Mouse (Mus musculus) heart, adult 2 months (tissue): ENCODE measurements at regions not wholly inside any gene's neighbourhood (a gene's known extent, or its start where the extent isn't known, plus 50 kb on each side); places are given as distances from the start of the nearest gene placed in this dataset.

Source experiments
- DNase-seq, 2 experiments: peaks; one replicate each; pipeline ENCODE4 v3.0.0; 2021
- H3K27ac ChIP-seq: fragments of 200-600 bp; 2 replicates; pipeline ENCODE4 v1.8.1; 2022
- H3K27me3 ChIP-seq: fragments of 200-500 bp; 2 replicates; pipeline ENCODE4 v1.6.1; 2012; ENCODE audit warnings: mild to moderate bottlenecking, low read length, inconsistent platforms, mixed read lengths; ENCODE audit not compliant: control insufficient read depth, insufficient read depth
- H3K36me3 ChIP-seq: fragments of 200-500 bp; 2 replicates; pipeline ENCODE4 v1.6.1; 2012; ENCODE audit warnings: low read length, inconsistent platforms; ENCODE audit not compliant: control insufficient read depth, insufficient read depth
- H3K4me1 ChIP-seq: fragments of 200-500 bp; 2 replicates; pipeline ENCODE4 v1.6.1; 2011; ENCODE audit warnings: low read length; ENCODE audit not compliant: control insufficient read depth, insufficient read depth
- H3K4me3 ChIP-seq: fragments of 200-600 bp; 2 replicates; pipeline ENCODE4 v1.8.1; 2022
- H3K79me2 ChIP-seq: fragments of 200-500 bp; replicated peaks from 2 replicates; pipeline ENCODE4 v1.6.1; 2012; ENCODE audit warnings: mild to moderate bottlenecking, inconsistent platforms, low read length, moderate library complexity, mixed read lengths; ENCODE audit not compliant: control insufficient read depth, insufficient read depth
- H3K9ac ChIP-seq: fragments of 200-500 bp; 2 replicates; pipeline ENCODE4 v1.6.1; 2012; ENCODE audit warnings: low read depth, mild to moderate bottlenecking, control low read depth, inconsistent platforms, low read length, mixed read lengths
- CTCF ChIP-seq: fragments of 200-600 bp; IDR thresholded peaks from 2 replicates; pipeline ENCODE4 v1.8.1; 2022; ENCODE audit warnings: antibody characterized with exemption, mild to moderate bottlenecking, moderate library complexity
- EP300 ChIP-seq: fragments of 200-500 bp; IDR thresholded peaks from 2 replicates; pipeline ENCODE4 v1.6.1; 2011; ENCODE audit warnings: low read depth, low read length, control low read depth; ENCODE audit not compliant: insufficient read depth
- POLR2A ChIP-seq: fragments of 200-500 bp; IDR thresholded peaks from 2 replicates; pipeline ENCODE4 v1.6.1; 2011; ENCODE audit warnings: mild to moderate bottlenecking, low read depth, low read length, control low read depth; ENCODE audit not compliant: insufficient read depth
- WGBS: fragments of 180-500 bp; shearing (Covaris S2); methylation state at CpG from one replicate; pipeline ENCODE4 v1.1.7; 2018; 5-methylcytosine and 5-hydroxymethylcytosine counted together
- intact Hi-C: fragments of 180-260 bp; cut with DNase I; formaldehyde crosslinking; loops from one replicate; pipeline ENCODE4 v1.15.1; 2025

DNA sequence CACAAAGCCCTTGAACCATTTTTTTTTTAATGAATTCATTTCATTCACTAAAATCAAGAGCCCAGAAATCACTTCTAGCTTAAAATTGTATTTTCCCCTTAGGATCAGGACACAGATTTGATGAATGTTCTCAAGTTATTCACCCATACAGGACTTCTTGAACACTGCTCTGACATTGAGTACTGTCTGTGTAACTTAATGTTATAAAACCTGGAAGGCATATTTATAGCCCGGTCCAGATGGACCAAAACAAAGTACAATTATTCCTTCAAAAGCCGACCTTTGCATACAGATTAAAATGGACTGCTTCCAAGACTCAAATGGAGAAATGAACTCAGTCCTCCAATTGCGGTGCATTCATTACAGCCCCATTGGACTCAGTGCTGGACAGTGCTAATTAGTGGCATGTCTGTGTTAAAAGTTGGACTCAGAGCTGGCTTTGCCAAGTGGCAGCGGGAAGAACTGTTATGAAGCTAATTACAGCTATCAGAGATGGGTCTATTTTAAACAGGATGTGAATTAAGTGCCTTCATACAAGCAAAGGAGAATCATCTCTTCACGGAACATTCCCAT, 1499.2 kb upstream of the Slc10a2 start:
- H3K79me2 ChIP-seq = no peaks in the 10 kb centered on the region
- DNase-seq = no peak
- H3K9ac ChIP-seq = no peak overlapping the region
- no peaks in the 10 kb centered on the region for H3K4me1 ChIP-seq
- intact Hi-C loops = no loop called here
- H3K4me3 ChIP-seq = no peak overlapping the region
- TF ChIP-seq EP300 (no peak), POLR2A (no peak), CTCF (no peak)
- no peaks in the 10 kb centered on the region for H3K27me3 ChIP-seq
- H3K36me3 ChIP-seq = no peaks in the 10 kb centered on the region
- H3K27ac ChIP-seq = no peak overlapping the region
- WGBS = 70% methylated on average over 5 of the region's 5 CpGs

DNA sequence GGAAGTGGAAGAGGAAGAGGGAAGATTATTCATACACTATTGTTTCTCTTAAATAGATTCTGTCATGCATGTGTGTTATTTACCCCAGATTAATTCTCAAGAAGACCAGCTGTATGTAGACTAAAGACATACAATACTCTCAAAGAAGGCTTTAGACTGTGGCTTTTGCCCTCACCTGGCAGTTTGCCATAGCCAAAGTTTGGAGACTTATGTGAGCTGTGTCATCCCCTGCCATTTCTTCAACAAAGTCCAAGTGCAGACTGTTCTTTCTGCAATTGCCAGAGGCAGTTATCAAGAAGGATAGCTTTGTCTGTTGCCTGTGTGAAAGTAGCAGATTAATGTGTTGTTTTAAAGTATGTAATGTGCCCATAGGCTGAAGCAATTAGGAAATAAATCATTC, 1485.0 kb upstream of the Slc10a2 start:
- H3K27ac ChIP-seq = no peak overlapping the region
- intact Hi-C loops = no loop called here
- TF ChIP-seq POLR2A (no peak), CTCF (no peak), EP300 (no peak)
- no peaks in the 10 kb centered on the region for H3K4me1 ChIP-seq
- DNase-seq = no peak
- no peaks in the 10 kb centered on the region for H3K27me3 ChIP-seq
- no peaks in the 10 kb centered on the region for H3K36me3 ChIP-seq
- H3K79me2 ChIP-seq = no peaks in the 10 kb centered on the region
- H3K4me3 ChIP-seq = no peak overlapping the region
- no peak overlapping the region for H3K9ac ChIP-seq

DNA sequence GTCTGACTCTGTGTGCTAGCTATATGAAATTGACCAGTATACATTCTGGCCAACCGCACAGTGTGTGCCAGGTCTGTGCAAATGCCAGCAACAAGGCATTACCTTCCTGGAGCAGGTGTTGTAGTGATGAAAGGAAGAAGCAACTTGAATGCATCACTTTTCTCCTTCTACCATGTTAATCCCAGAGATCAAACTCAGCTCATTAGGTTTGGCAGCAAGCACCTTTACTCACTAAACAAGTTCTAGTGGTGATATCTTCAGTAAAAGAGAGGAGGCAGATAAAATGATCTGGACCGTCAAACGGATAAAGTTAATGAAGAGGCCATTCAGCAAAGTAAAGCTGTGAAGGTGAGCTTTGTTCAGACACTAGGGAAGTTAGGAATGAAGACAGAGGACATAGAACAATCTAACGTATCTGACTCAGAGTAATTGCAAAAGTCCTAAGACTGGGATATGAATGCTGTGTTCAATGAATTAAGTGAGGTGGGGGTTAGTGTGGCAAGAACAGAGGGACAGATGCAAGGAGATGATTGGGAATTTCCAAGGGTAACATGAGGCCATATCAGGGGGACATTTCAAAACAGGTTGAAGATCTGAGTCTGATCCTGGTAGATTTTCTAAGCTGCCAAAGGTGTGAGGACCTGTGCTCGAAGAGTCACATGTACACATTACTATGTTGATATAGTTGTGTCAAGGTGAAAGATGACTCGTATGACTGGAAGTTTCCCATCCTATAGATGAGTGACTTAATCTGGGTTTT, 1478.4 kb upstream of the Slc10a2 start:
- no peaks in the 10 kb centered on the region for H3K4me1 ChIP-seq
- H3K36me3 ChIP-seq = no peaks in the 10 kb centered on the region
- H3K27ac ChIP-seq = no peak overlapping the region
- H3K4me3 ChIP-seq = no peak overlapping the region
- intact Hi-C loops = no loop called here
- no peaks in the 10 kb centered on the region for H3K27me3 ChIP-seq
- H3K9ac ChIP-seq = no peak overlapping the region
- 81% methylated on average over 6 of the region's 6 CpGs for WGBS
- no peaks in the 10 kb centered on the region for H3K79me2 ChIP-seq
- DNase-seq = no peak
- TF ChIP-seq POLR2A (no peak), EP300 (no peak), CTCF (no peak)

DNA sequence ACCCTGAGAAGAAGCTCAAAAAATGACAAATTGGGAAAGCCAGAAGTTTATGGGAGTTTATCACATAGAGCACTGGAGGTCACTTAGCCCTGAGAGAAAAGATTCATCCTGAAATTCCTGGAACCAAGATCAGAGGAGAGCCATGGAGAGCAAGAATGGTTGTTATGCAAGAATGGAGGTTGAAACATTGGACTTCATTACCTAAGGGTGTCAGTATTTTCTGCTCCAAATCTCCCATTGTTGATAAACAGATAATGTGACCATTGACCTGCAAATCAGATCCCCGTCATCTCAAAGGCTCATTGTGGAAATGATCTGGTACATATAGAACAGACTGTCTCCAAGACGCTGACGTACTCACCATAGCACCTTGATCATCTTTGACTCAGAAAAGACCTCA, 1477.6 kb upstream of the Slc10a2 start:
- H3K4me3 ChIP-seq = no peak overlapping the region
- DNase-seq = no peak
- H3K27me3 ChIP-seq = no peaks in the 10 kb centered on the region
- no peak overlapping the region for H3K9ac ChIP-seq
- no peaks in the 10 kb centered on the region for H3K79me2 ChIP-seq
- H3K36me3 ChIP-seq = no peaks in the 10 kb centered on the region
- H3K27ac ChIP-seq = no peak overlapping the region
- TF ChIP-seq CTCF (no peak), POLR2A (no peak), EP300 (no peak)
- H3K4me1 ChIP-seq = no peaks in the 10 kb centered on the region
- WGBS = 88% methylated on average over 3 of the region's 3 CpGs
- intact Hi-C loops = no loop called here

DNA sequence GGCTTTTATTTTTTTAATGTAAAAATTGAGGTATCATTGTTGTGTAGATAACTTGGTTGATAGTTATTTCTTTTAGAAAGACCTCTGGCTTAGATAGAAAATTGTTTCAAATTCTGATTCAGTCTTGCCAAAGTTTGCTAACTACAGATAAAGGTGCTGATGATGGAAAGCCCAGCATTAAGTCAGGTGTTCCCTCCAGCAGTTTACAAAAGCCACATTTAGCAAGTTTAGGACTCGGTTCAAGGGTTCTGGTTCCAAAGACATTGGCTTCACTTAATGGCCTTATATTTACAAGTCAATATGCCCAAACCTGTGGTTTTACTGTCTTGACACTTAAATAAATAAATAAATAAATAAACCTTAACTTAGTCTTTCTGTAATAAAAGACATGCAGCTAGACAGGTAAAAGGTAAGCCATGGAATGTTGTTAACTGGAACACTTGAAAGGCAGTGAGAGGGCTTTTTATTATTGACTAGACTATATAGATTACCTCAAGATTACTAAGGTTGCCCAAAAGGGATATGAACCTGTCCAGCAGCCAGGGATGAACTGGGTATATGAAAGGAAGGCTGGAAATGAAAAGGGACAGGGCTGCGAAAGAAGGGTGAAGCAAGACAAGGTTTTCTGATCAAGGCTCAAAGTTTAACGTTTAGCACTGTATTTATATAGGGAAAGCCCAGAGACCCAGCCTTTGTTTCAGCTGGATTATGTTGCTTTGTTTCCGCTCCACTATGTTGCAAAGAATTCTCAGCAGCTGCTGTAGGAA, 1472.9 kb upstream of the Slc10a2 start:
- intact Hi-C loops = no loop called here
- 75% methylated on average over 4 of the region's 4 CpGs for WGBS
- Histone ChIP-seq H3K79me2 (no peaks in the 10 kb centered on the region), H3K36me3 (no peaks in the 10 kb centered on the region), H3K4me1 (no peaks in the 10 kb centered on the region), H3K27ac (no peak overlapping the region), H3K9ac (no peak overlapping the region), H3K4me3 (no peak overlapping the region), H3K27me3 (no peaks in the 10 kb centered on the region)
- no peak for DNase-seq
- TF ChIP-seq EP300 (no peak), POLR2A (no peak), CTCF (no peak)

DNA sequence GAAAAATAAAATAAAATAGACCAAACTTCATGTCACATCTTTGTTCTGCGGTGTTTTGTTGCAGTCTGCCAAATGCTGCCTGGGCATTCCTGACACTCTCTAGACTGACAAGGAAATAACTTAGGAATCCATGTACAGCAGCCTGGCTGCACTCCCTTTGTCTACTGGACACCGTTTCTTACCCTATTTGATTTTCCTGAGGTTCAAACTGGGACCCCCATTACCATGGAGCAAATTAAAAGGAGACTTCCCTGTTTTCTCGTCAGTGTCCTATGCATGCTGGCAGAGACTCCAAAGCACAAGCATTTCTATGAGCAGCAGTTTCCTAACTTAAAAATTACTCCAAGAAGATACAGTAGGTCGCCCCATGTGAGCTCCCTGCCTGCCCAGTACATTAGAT, 1470.1 kb upstream of the Slc10a2 start:
- Histone ChIP-seq H3K4me1 (no peaks in the 10 kb centered on the region; the same call in 1 of the 2 replicates), H3K4me3 (no peak overlapping the region), H3K27ac (no peak overlapping the region), H3K36me3 (no peaks in the 10 kb centered on the region), H3K79me2 (no peaks in the 10 kb centered on the region), H3K27me3 (no peaks in the 10 kb centered on the region), H3K9ac (no peak overlapping the region)
- 45% methylated on average over 4 of the region's 4 CpGs for WGBS
- no peak for TF ChIP-seq POLR2A
- TF ChIP-seq EP300 = no peak
- no peak for TF ChIP-seq CTCF
- DNase-seq = no peak
- intact Hi-C loops = no loop called here
